Mouse (Mus musculus): Measurements from ENCODE around the gene Src. TPM values are rescaled to one million over a fixed set of nuclear protein-coding genes. Genes with fewer than 3 reads are reported as not detected.
"Not testable (repeated sequence)": the region's sequence is repeated elsewhere in the genome, so short reads cannot be mapped to it uniquely, and the experiment has no call there.

Gene Src
- polyA plus RNA-seq, 1 experiment = 31.8 TPM

GRCm38 (mm10) chr2:157478651-157479050, 60.4 kb downstream of the Src start:
- H3K27me3 ChIP-seq (replicated peaks; ENCODE audit: control insufficient read depth, insufficient read depth, low read length) = no peaks in the 10 kb centered on the region
- H3K27ac ChIP-seq (ENCODE audit: insufficient read depth, low read depth, low read length) = no peak overlapping the region
- H3K4me3 ChIP-seq (ENCODE audit: insufficient read depth, low read depth, low read length) = no peak overlapping the region
- 62% methylated on average over 8 of the region's 8 CpGs for WGBS
- H3K4me1 ChIP-seq (ENCODE audit: control insufficient read depth, insufficient read depth, low read length) = no peaks in the 10 kb centered on the region
- no peak for DNase-seq
- H3K36me3 ChIP-seq (ENCODE audit: control insufficient read depth, insufficient read depth, low read length) = no peaks in the 10 kb centered on the region
- TF ChIP-seq CTCF (conservative IDR thresholded peaks at IDR 0.05; ENCODE audit: insufficient read depth, insufficient read length, low read depth, low read length) = no peak
- TF ChIP-seq POLR2A (IDR thresholded peaks at IDR 0.05; ENCODE audit: low read depth, low read length) = no peak

DNA sequence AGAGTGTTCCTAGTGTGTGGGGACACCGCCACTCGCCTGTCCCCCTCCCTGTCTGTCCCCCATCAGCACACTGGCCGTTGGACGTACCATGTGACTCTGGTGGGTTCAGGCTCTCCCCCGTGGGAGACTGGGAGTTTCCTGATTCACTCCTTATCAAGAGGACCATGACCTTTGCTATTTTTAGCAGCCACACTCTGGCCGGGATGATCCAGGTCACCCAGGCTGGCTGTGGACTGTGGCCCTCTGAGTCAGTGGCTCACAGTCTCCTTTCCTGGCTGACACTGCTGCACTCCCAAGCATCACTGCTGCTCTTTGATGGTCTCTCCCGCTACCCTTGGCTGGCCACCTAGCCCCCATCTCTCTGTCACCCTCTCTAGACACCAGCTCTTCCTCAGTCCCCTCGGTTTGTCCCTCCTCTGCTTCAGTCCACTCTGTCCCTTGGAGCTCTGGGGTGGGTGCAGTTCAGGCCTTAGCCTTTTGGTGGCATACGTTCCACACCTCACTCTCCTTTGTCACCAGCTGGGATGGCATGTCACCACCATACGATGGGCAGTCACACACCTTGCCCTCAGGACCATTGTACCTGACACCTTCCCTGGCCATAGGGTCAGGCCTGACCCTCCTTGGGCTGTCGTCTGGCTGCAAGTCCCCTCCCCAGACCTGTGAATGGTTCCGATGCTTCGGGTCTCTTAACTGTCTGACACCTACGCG, 61.8 kb downstream of the Src start:
- no peak overlapping the region for H3K4me3 ChIP-seq (ENCODE audit: insufficient read depth, low read depth, low read length)
- H3K4me1 ChIP-seq (ENCODE audit: control insufficient read depth, insufficient read depth, low read length) = no peaks in the 10 kb centered on the region
- TF ChIP-seq CTCF (conservative IDR thresholded peaks at IDR 0.05; ENCODE audit: insufficient read depth, insufficient read length, low read depth, low read length) = peak; percentile 92
- TF ChIP-seq POLR2A (IDR thresholded peaks at IDR 0.05; ENCODE audit: low read depth, low read length) = no peak
- H3K27me3 ChIP-seq (replicated peaks; ENCODE audit: control insufficient read depth, insufficient read depth, low read length) = no peaks in the 10 kb centered on the region
- no peaks in the 10 kb centered on the region for H3K36me3 ChIP-seq (ENCODE audit: control insufficient read depth, insufficient read depth, low read length)
- peak; percentile 54 for DNase-seq
- no peak overlapping the region for H3K27ac ChIP-seq (ENCODE audit: insufficient read depth, low read depth, low read length)
- 48% methylated on average over 15 of the region's 15 CpGs for WGBS

- H3K27ac ChIP-seq (ENCODE audit: insufficient read depth, low read depth, low read length) = no peak overlapping the region
- no peaks in the 10 kb centered on the region for H3K27me3 ChIP-seq (replicated peaks; ENCODE audit: control insufficient read depth, insufficient read depth, low read length)
- 44% methylated on average over 12 of the region's 12 CpGs for WGBS
- H3K36me3 ChIP-seq (ENCODE audit: control insufficient read depth, insufficient read depth, low read length) = no peaks in the 10 kb centered on the region
- no peaks in the 10 kb centered on the region for H3K4me1 ChIP-seq (ENCODE audit: control insufficient read depth, insufficient read depth, low read length)
- no peak overlapping the region for H3K4me3 ChIP-seq (ENCODE audit: insufficient read depth, low read depth, low read length)
- TF ChIP-seq CTCF (conservative IDR thresholded peaks at IDR 0.05; ENCODE audit: insufficient read depth, insufficient read length, low read depth, low read length) (no peak), POLR2A (IDR thresholded peaks at IDR 0.05; ENCODE audit: low read depth, low read length) (no peak)
- no peak for DNase-seq
These were observed 64.5 kb downstream of the Src start for GRCm38 (mm10) chr2:157482729-157483128.

DNA sequence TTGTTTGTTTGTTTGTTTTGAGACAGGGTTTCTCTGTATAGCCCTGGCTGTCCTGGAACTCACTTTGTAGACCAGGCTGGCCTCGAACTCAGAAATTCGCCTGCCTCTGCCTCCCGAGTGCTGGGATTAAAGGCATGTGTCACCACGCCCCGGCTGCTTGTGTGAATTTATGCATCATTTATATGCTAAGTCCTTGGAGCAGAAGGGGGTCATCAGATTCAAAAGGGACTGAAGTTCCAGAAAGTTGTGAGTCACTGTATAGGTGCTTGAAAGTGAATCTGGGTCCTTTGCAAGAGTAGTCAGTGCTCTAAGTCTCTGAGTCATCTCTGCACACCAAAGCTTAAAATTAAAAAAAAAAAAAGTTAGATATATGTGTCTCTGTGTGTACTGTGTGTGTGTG, 68.3 kb downstream of the Src start:
- H3K27ac ChIP-seq (ENCODE audit: insufficient read depth, low read depth, low read length); H3K4me1 ChIP-seq (ENCODE audit: control insufficient read depth, insufficient read depth, low read length); DNase-seq; H3K4me3 ChIP-seq (ENCODE audit: insufficient read depth, low read depth, low read length); H3K27me3 ChIP-seq (replicated peaks; ENCODE audit: control insufficient read depth, insufficient read depth, low read length); H3K36me3 ChIP-seq (ENCODE audit: control insufficient read depth, insufficient read depth, low read length): not testable (repeated sequence)
- 92% methylated on average over 5 of the region's 5 CpGs for WGBS

GRCm38 (mm10) chr2:157486981-157487656, 68.9 kb downstream of the Src start:
- no peak for TF ChIP-seq POLR2A (IDR thresholded peaks at IDR 0.05; ENCODE audit: low read depth, low read length)
- TF ChIP-seq CTCF (conservative IDR thresholded peaks at IDR 0.05; ENCODE audit: insufficient read depth, insufficient read length, low read depth, low read length) = no peak
- H3K4me1 ChIP-seq (ENCODE audit: control insufficient read depth, insufficient read depth, low read length) = no peaks in the 10 kb centered on the region
- DNase-seq = no peak
- H3K36me3 ChIP-seq (ENCODE audit: control insufficient read depth, insufficient read depth, low read length) = no peaks in the 10 kb centered on the region
- H3K27me3 ChIP-seq (replicated peaks; ENCODE audit: control insufficient read depth, insufficient read depth, low read length) = no peaks in the 10 kb centered on the region
- H3K27ac ChIP-seq (ENCODE audit: insufficient read depth, low read depth, low read length) = no peak overlapping the region
- H3K4me3 ChIP-seq (ENCODE audit: insufficient read depth, low read depth, low read length) = no peak overlapping the region
- 75% methylated on average over 7 of the region's 7 CpGs for WGBS

DNA sequence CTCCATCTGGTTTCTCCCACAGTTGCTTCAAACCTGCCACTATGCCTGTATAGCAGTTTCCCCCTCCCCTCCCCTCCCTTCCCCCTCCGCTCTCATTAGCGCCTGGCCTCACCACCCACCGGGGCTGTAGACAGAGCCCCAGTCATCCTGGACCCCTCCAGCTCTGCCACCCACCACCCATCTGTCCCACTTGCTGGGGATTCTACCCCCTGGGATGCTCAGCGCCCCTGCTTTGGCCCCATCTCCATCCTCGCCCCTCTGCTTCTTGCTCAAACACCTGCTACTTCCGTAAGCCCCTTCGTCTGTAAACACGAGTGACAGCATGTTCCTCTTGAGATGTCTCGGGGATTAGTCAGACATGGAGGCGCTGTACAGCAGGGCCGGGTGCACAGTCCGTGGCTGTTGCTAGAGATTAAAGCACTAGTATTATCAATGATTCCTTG, 69.5 kb downstream of the Src start:
- Histone ChIP-seq H3K36me3 (ENCODE audit: control insufficient read depth, insufficient read depth, low read length) (no peaks in the 10 kb centered on the region), H3K4me1 (ENCODE audit: control insufficient read depth, insufficient read depth, low read length) (no peaks in the 10 kb centered on the region), H3K4me3 (ENCODE audit: insufficient read depth, low read depth, low read length) (no peak overlapping the region), H3K27me3 (replicated peaks; ENCODE audit: control insufficient read depth, insufficient read depth, low read length) (no peaks in the 10 kb centered on the region), H3K27ac (ENCODE audit: insufficient read depth, low read depth, low read length) (no peak overlapping the region)
- 49% methylated on average over 12 of the region's 12 CpGs for WGBS
- no peak for TF ChIP-seq POLR2A (IDR thresholded peaks at IDR 0.05; ENCODE audit: low read depth, low read length)
- TF ChIP-seq CTCF (conservative IDR thresholded peaks at IDR 0.05; ENCODE audit: insufficient read depth, insufficient read length, low read depth, low read length) = no peak
- DNase-seq = no peak

- TF ChIP-seq POLR2A (IDR thresholded peaks at IDR 0.05; ENCODE audit: low read depth, low read length) (no peak), CTCF (conservative IDR thresholded peaks at IDR 0.05; ENCODE audit: insufficient read depth, insufficient read length, low read depth, low read length) (no peak)
- 87% methylated on average over 3 of the region's 3 CpGs for WGBS
- no peaks in the 10 kb centered on the region for H3K4me1 ChIP-seq (ENCODE audit: control insufficient read depth, insufficient read depth, low read length)
These were observed 75.0 kb downstream of the Src start for GRCm38 (mm10) chr2:157493240-157493639.

More at GRCm38 (mm10) chr2:157493240-157493639, 75.0 kb downstream of the Src start:
- Histone ChIP-seq H3K36me3 (ENCODE audit: control insufficient read depth, insufficient read depth, low read length) (no peaks in the 10 kb centered on the region), H3K4me3 (ENCODE audit: insufficient read depth, low read depth, low read length) (no peak overlapping the region), H3K27ac (ENCODE audit: insufficient read depth, low read depth, low read length) (no peak overlapping the region), H3K27me3 (replicated peaks; ENCODE audit: control insufficient read depth, insufficient read depth, low read length) (no peaks in the 10 kb centered on the region)
- no peak for DNase-seq

Data from kidney, adult 2 months (tissue).